Mouse (Mus musculus): Measurements from ENCODE around the gene Pex13.

Pex13 gene

GRCm38 (mm10) chr11:23665798-23666501 lies at the start of gene Pex13:
Gene Pex13 (minus strand): TSS chr11:23665959.
- in situ Hi-C loops (cut with MseI, MboI): no loop called here

DNA sequence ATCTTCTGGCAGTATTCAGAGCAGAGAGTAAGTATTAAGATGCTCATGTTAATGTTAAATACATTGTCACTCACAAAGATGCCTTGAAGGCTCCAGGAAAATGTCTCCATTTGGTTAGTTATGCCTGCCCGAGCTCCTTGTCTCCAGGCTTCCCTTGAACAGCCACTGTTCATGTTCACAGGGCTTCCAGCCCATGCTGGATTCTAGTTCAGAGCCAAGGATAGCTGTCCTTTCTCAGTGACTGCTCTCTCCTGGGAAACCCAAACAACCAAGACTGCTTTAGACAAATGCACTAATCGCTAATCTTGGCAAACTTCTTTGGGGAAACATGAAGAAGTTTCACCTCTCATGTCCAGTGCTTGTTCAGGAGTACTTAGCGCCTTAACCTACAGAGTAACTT lies 46.5 kb upstream of the Pex13 start:
- in situ Hi-C loops (cut with MseI, MboI): no loop called here

GRCm38 (mm10) chr11:23704604-23705294 lies 39.0 kb upstream of the Pex13 start:
- in situ Hi-C loops (cut with MseI, MboI): no loop called here

DNA sequence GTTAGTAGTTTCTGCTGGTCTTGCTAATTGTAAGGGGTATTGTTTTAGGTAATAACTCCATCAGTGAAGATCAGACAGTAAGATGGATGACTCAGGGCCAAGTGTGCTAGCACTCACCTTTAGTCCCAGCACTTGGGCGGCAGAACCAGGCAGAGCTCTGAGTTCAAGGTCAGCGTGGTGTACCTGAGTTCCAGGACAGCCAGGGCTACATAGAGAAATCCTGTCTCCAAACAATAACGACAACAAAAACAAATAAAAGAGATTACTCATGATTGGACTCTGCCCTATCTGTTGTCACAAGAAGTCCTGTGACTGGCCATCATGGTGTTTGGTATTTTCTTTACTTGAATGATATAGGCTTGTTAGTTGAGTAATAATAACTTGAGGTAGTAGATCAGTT lies 36.1 kb upstream of the Pex13 start:
- in situ Hi-C loops (cut with MseI, MboI): no loop called here

GRCm38 (mm10) chr11:23699414-23700095 lies 33.8 kb upstream of the Pex13 start:
- in situ Hi-C loops (cut with MseI, MboI): loop anchor here in 1 of 2 experiments (25.0 kb wide), 1 partner anchor 163 kb away; no protein-coding TSS in a partner anchor

DNA sequence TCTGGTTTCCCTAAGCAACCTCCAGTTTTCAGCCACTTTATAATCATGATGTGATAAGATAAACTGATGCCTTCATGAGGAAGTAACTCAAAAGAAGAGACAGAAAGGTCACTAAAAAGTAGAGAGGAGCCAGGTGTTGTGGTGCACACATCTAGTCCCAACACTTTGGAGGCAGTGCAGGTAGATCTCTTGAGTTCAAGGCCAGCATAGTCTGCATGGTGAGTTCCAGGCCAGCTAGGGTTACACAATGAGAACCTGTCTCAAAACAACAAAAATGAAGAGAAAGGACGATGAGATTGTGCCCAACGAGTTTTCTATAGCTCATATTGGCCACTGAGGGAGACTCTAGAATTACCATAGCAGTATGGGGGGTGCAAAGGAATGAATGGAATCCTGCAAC lies 32.8 kb upstream of the Pex13 start:
- in situ Hi-C loops (cut with MseI, MboI): loop anchor here in 1 of 2 experiments (25.0 kb wide), 1 partner anchor 164 kb away; no protein-coding TSS in a partner anchor

- in situ Hi-C loops (cut with MseI, MboI): loop anchor here in 1 of 2 experiments (25.0 kb wide), 1 partner anchor 166 kb away; no protein-coding TSS in a partner anchor
Measured at GRCm38 (mm10) chr11:23695847-23696246, 30.1 kb upstream of the Pex13 start.

- in situ Hi-C loops (cut with MseI, MboI): loop anchor here in 1 of 2 experiments (25.0 kb wide), 1 partner anchor 169 kb away; no protein-coding TSS in a partner anchor
Measured at GRCm38 (mm10) chr11:23693286-23693685, 27.5 kb upstream of the Pex13 start.

GRCm38 (mm10) chr11:23688060-23688459 lies 22.3 kb upstream of the Pex13 start:
- in situ Hi-C loops (cut with MseI, MboI): loop anchor here (10.0 to 25.0 kb wide), 2 partner anchors 174 to 267 kb away; no protein-coding TSS in a partner anchor

DNA sequence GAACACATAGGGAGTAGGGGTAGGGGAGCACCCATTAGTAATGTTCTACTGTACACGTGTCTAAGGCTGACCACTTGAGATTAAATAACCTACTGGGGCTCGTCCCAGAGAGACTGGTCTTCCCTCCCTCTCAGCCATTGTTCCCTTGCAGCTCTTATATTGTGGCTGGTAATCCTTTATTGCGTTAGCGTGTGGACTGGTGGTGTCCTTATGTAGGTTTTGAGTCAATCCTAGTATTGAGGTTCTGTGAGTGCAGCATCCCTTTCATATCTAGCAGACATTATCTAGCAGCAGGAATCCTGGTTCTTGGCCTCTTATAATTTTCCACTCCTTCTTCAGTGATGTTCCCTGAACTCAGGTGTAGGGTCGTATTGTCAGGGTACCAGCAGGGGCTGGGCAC lies 20.9 kb upstream of the Pex13 start:
- in situ Hi-C loops (cut with MseI, MboI): loop anchor here (10.0 to 25.0 kb wide), 2 partner anchors 176 to 268 kb away; no protein-coding TSS in a partner anchor

GRCm38 (mm10) chr11:23682561-23682960 lies 16.8 kb upstream of the Pex13 start:
- in situ Hi-C loops (cut with MseI, MboI): loop anchor here (10.0 to 25.0 kb wide), 2 partner anchors 180 to 272 kb away; no protein-coding TSS in a partner anchor

- in situ Hi-C loops (cut with MseI, MboI): loop anchor here (10.0 to 25.0 kb wide), 2 partner anchors 182 to 274 kb away; no protein-coding TSS in a partner anchor
Measured at GRCm38 (mm10) chr11:23680435-23680950, 14.7 kb upstream of the Pex13 start.

DNA sequence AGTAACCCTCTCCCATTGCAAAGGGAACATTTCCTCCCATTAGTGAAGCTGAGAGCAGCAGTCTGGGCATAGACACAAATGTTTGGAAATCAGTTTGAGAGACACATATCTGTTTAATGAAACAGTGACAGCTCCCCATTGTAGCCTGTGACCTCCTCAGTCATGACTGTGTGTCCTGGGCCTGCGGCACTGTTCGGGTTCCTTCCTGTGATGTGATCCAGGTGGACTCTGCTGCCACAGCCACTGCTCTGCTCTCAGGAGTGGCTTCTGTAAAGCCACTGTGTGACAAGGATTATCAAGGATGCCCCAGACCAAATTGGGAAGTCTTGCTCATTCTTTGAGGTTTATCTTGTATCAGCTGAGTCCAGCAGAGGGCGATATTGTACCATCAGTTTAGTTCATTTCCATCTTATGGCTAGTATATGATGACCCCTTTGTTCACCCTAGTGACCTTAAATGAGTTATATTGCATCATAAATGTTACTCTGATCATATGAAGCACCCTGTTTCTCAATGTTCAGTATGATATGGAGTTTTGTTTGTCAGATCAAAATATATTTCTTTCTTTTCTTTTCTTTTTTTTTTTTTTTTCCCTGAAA lies 13.4 kb upstream of the Pex13 start:
- in situ Hi-C loops (cut with MseI, MboI): loop anchor here in 1 of 2 experiments (25.0 kb wide), 1 partner anchor 183 kb away; no protein-coding TSS in a partner anchor

DNA sequence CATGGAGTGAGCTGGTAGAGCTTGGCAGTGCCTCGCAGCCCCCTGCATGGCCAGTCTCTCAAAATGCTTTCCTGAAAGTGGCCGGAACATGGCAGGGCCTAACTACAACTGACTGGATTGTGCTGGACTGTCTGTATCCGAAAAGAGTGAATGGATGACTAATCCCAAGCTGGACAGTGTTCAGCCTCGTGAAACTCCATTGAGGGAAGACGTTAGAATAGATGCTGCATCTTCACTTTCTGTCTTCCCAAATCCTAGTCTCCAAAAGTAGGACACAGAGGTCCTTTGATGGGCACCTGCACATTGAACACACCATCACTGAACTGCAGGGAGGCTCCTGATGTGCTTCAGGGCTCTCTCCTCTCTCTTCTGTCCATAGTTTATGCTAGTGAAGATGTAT lies 10.3 kb upstream of the Pex13 start:
- in situ Hi-C loops (cut with MseI, MboI): loop anchor here in 1 of 2 experiments (25.0 kb wide), 1 partner anchor 186 kb away; no protein-coding TSS in a partner anchor

- in situ Hi-C loops (cut with MseI, MboI): no loop called here
Measured at GRCm38 (mm10) chr11:23672256-23672749, 6.5 kb upstream of the Pex13 start.

DNA sequence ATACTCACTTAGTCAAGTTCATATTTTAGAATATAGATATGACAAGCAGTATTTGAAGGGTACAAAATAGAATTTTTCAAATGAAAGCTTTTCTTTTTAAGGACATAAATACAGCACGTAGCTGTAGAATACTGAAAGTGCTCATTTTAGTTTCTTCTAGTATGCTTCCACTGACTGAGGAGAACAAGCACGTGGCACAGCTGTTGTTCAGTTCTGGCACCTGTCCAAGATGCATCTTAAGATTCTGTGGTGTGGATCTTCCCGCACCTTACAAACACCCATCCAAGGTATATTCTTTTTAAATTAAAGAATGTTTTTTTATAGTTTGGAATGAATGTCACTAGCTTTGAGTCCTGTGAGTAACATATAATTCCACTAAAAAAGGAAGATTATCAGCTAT lies 1.4 kb upstream of the Pex13 start:
- in situ Hi-C loops (cut with MseI, MboI): no loop called here

DNA sequence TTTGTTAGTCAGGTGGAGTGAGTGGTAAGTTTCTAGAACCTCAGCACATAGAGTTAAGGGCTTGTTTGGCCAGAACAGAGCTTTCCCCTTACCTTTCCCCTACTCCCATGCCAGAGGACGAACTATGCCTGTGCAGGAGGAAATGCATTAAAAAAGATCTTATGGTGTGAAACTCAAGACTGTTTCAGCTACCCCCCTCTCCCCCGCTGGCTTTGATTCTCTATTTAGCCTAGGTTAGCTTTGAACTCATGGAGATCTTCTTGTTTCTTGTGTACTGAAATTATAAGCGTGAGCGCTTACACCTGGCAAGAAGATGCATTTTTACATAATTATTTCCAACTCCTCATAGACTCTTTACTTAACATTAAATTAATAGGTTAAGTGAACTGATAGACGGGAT lies 767 bp upstream of the Pex13 start:
- in situ Hi-C loops (cut with MseI, MboI): no loop called here

DNA sequence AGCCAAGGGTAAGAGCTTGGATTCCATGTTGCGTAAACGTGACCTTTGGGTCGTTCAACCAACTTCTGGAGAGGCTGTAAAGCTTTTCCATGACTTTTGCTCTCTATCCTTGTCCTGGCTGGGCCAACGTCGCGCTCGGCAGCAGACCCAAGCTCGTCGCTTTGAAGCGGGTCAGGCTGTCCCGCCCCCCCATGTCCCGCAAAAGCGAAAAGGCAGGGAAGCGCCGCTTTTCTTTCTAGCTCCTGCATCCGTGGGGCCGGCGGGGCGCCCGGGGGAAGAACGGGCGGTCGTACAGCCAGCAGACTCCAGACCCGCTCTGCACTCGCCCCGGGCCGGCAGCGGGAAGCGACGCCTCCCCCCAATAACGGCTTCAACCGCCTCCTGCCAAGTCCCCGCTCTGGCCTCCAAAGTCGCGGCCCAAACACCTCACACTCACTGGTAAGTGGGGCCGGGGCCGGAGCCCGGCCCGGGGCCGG lies 410 bp downstream of the Pex13 start, which contains the start of gene Pus10:
Gene Pus10, plus strand, starts transcription at position 364 of the 476 bp plus-strand sequence.
- in situ Hi-C loops (cut with MseI, MboI): no loop called here

- in situ Hi-C loops (cut with MseI, MboI): no loop called here
Measured at GRCm38 (mm10) chr11:23664232-23664631, 1.5 kb downstream of the Pex13 start.

GRCm38 (mm10) chr11:23657791-23658190 lies 8.0 kb downstream of the Pex13 start:
- in situ Hi-C loops (cut with MseI, MboI): no loop called here

- in situ Hi-C loops (cut with MseI, MboI): no loop called here
Measured at GRCm38 (mm10) chr11:23653666-23654065, 12.1 kb downstream of the Pex13 start.

All from mouse trophoblast stem cell (cell line).